Mouse (Mus musculus): Measurements from ENCODE around the gene Zfp618. TPM values are rescaled to one million over a fixed set of nuclear protein-coding genes. Genes with fewer than 3 reads are reported as not detected.

Gene Zfp618
- polyA plus RNA-seq, 1 experiment from 2014 or later, result 47.1 TPM

GRCm38 (mm10) chr4:63154699-63155098, 189.3 kb downstream of the Zfp618 start, which contains the start of gene Ambp:
Gene Ambp (minus strand): TSS chr4:63154799.
- Histone ChIP-seq H3K4me2 (replicated peaks) (no peak within 1 kb of the TSS), H3K36me3 (no peaks in the 10 kb centered on the region)

GRCm38 (mm10) chr4:63155596-63155995, 190.2 kb downstream of the Zfp618 start:
- Histone ChIP-seq H3K9ac (replicated peaks) (no peak overlapping the region), H3K9me3 (no peaks in the 10 kb centered on the region), H3K4me2 (replicated peaks) (no peak overlapping the region), H3K4me3 (no peak overlapping the region), H3K27ac (replicated peaks) (no peak overlapping the region), H3K4me1 (no peaks in the 10 kb centered on the region), H3K36me3 (no peaks in the 10 kb centered on the region), H3K27me3 (no peaks in the 10 kb centered on the region)
- 60% methylated on average over 2 of the region's 2 CpGs for WGBS
- no peak for ATAC-seq (ENCODE audit: low FRiP score, low read depth)

More at GRCm38 (mm10) chr4:63154699-63155098, 189.3 kb downstream of the Zfp618 start, which contains the start of gene Ambp:
- no peak for ATAC-seq (ENCODE audit: low FRiP score, low read depth)
- WGBS, result 62% methylated on average over 5 of the region's 5 CpGs
- Histone ChIP-seq H3K4me3 (no peak within 1 kb of the TSS), H3K9ac (replicated peaks) (no peak within 1 kb of the TSS), H3K27ac (replicated peaks) (no peak within 1 kb of the TSS), H3K4me1 (no peaks in the 10 kb centered on the region), H3K9me3 (no peaks in the 10 kb centered on the region), H3K27me3 (no peaks in the 10 kb centered on the region)

- no peak overlapping the region for H3K9ac ChIP-seq (replicated peaks)
- no peaks in the 10 kb centered on the region for H3K36me3 ChIP-seq
- H3K4me3 ChIP-seq, result no peak overlapping the region
- no peaks in the 10 kb centered on the region for H3K9me3 ChIP-seq
- H3K4me2 ChIP-seq (replicated peaks), result no peak overlapping the region
- no peaks in the 10 kb centered on the region for H3K27me3 ChIP-seq
- ATAC-seq (ENCODE audit: low FRiP score, low read depth), result no peak
- no peaks in the 10 kb centered on the region for H3K4me1 ChIP-seq
- H3K27ac ChIP-seq (replicated peaks), result no peak overlapping the region
- 67% methylated on average over 8 of the region's 8 CpGs for WGBS
These were observed 191.6 kb downstream of the Zfp618 start for GRCm38 (mm10) chr4:63156726-63157634.

- 94% methylated on average over 7 of the region's 7 CpGs for WGBS
- no peak for ATAC-seq (ENCODE audit: low FRiP score, low read depth)
These were observed 192.8 kb downstream of the Zfp618 start for GRCm38 (mm10) chr4:63158192-63158591.

GRCm38 (mm10) chr4:63158961-63159592, 193.7 kb downstream of the Zfp618 start:
- H3K27me3 ChIP-seq, result no peaks in the 10 kb centered on the region
- ATAC-seq (ENCODE audit: low FRiP score, low read depth), result peak; percentile 90
- H3K4me3 ChIP-seq, result no peak overlapping the region
- H3K9ac ChIP-seq (replicated peaks), result no peak overlapping the region
- no peak overlapping the region for H3K27ac ChIP-seq (replicated peaks)
- no peaks in the 10 kb centered on the region for H3K4me1 ChIP-seq
- H3K36me3 ChIP-seq, result no peaks in the 10 kb centered on the region
- no peaks in the 10 kb centered on the region for H3K9me3 ChIP-seq
- H3K4me2 ChIP-seq (replicated peaks), result no peak overlapping the region
- 13% methylated on average over 5 of the region's 5 CpGs for WGBS

More at GRCm38 (mm10) chr4:63158192-63158591, 192.8 kb downstream of the Zfp618 start:
- no peak overlapping the region for H3K9ac ChIP-seq (replicated peaks)
- H3K27ac ChIP-seq (replicated peaks), result no peak overlapping the region
- H3K9me3 ChIP-seq, result no peaks in the 10 kb centered on the region
- H3K4me3 ChIP-seq, result no peak overlapping the region
- no peak overlapping the region for H3K4me2 ChIP-seq (replicated peaks)
- no peaks in the 10 kb centered on the region for H3K36me3 ChIP-seq
- no peaks in the 10 kb centered on the region for H3K4me1 ChIP-seq
- no peaks in the 10 kb centered on the region for H3K27me3 ChIP-seq

GRCm38 (mm10) chr4:63165636-63166035, 200.3 kb downstream of the Zfp618 start:
- ATAC-seq (ENCODE audit: low FRiP score, low read depth), result no peak
- H3K4me1 ChIP-seq, result no peaks in the 10 kb centered on the region
- no peaks in the 10 kb centered on the region for H3K36me3 ChIP-seq
- no peaks in the 10 kb centered on the region for H3K9me3 ChIP-seq
- no peak overlapping the region for H3K9ac ChIP-seq (replicated peaks)
- 92% methylated on average over 4 of the region's 4 CpGs for WGBS
- H3K4me2 ChIP-seq (replicated peaks), result no peak overlapping the region
- no peak overlapping the region for H3K27ac ChIP-seq (replicated peaks)
- H3K27me3 ChIP-seq, result peaks cover 4% of the 10 kb centered on the region; the same call in 1 of the 2 replicates
- H3K4me3 ChIP-seq, result no peak overlapping the region

- Histone ChIP-seq H3K4me2 (replicated peaks) (no peak overlapping the region), H3K27me3 (peaks cover 9% of the 10 kb centered on the region), H3K4me3 (no peak overlapping the region), H3K4me1 (0 out of 2 replicates have a peak, but pooled peaks cover 2% of the 10 kb centered on the region), H3K9me3 (no peaks in the 10 kb centered on the region), H3K36me3 (no peaks in the 10 kb centered on the region), H3K27ac (replicated peaks) (no peak overlapping the region), H3K9ac (replicated peaks) (no peak overlapping the region)
- ATAC-seq (ENCODE audit: low FRiP score, low read depth), result no peak
- 81% methylated on average over 5 of the region's 5 CpGs for WGBS
These were observed 200.9 kb downstream of the Zfp618 start for GRCm38 (mm10) chr4:63166323-63166722.

GRCm38 (mm10) chr4:63170061-63170460, 204.7 kb downstream of the Zfp618 start:
- H3K4me3 ChIP-seq, result no peak overlapping the region
- WGBS, result 91% methylated on average over 4 of the region's 4 CpGs
- no peaks in the 10 kb centered on the region for H3K9me3 ChIP-seq
- 0 out of 2 replicates have a peak, but pooled peaks cover 2% of the 10 kb centered on the region for H3K4me1 ChIP-seq
- H3K36me3 ChIP-seq, result no peaks in the 10 kb centered on the region
- no peak overlapping the region for H3K27ac ChIP-seq (replicated peaks)
- peaks cover 20% of the 10 kb centered on the region for H3K27me3 ChIP-seq
- H3K9ac ChIP-seq (replicated peaks), result no peak overlapping the region
- no peak for ATAC-seq (ENCODE audit: low FRiP score, low read depth)
- H3K4me2 ChIP-seq (replicated peaks), result no peak overlapping the region

- H3K9ac ChIP-seq (replicated peaks), result no peak overlapping the region
- H3K4me3 ChIP-seq, result no peak overlapping the region
- no peaks in the 10 kb centered on the region for H3K36me3 ChIP-seq
- H3K27ac ChIP-seq (replicated peaks), result no peak overlapping the region
- H3K9me3 ChIP-seq, result no peaks in the 10 kb centered on the region
- H3K27me3 ChIP-seq, result peaks cover 20% of the 10 kb centered on the region
- 51% methylated on average over 24 of the region's 24 CpGs for WGBS
- ATAC-seq (ENCODE audit: low FRiP score, low read depth), result no peak
- 0 out of 2 replicates have a peak, but pooled peaks cover 2% of the 10 kb centered on the region for H3K4me1 ChIP-seq
- no peak overlapping the region for H3K4me2 ChIP-seq (replicated peaks)
These were observed 205.7 kb downstream of the Zfp618 start for GRCm38 (mm10) chr4:63171122-63171521.

GRCm38 (mm10) chr4:63171969-63172685, 206.8 kb downstream of the Zfp618 start, which contains the start of gene Kif12:
Gene Kif12 (minus strand): TSS chr4:63172131.
- Histone ChIP-seq H3K4me2 (replicated peaks) (no peak within 1 kb of the TSS), H3K9me3 (no peaks in the 10 kb centered on the region), H3K4me3 (no peak within 1 kb of the TSS), H3K27ac (replicated peaks) (no peak within 1 kb of the TSS), H3K27me3 (peaks cover 20% of the 10 kb centered on the region), H3K9ac (replicated peaks) (no peak within 1 kb of the TSS), H3K4me1 (0 out of 2 replicates have a peak, but pooled peaks cover 2% of the 10 kb centered on the region), H3K36me3 (no peaks in the 10 kb centered on the region)
- ATAC-seq (ENCODE audit: low FRiP score, low read depth), result no peak
- WGBS, result 87% methylated on average over 4 of the region's 4 CpGs

- H3K36me3 ChIP-seq, result no peaks in the 10 kb centered on the region
- peaks cover under 1% of the 10 kb centered on the region; the same call in 1 of the 2 replicates for H3K4me1 ChIP-seq
- peaks cover 12% of the 10 kb centered on the region; the same call in 1 of the 2 replicates for H3K27me3 ChIP-seq
- no peak overlapping the region for H3K4me3 ChIP-seq
- no peak overlapping the region for H3K9ac ChIP-seq (replicated peaks)
- WGBS, result 11% methylated on average over 5 of the region's 5 CpGs
- no peaks in the 10 kb centered on the region for H3K9me3 ChIP-seq
- H3K27ac ChIP-seq (replicated peaks), result no peak overlapping the region
- ATAC-seq (ENCODE audit: low FRiP score, low read depth), result peak; percentile 86
- H3K4me2 ChIP-seq (replicated peaks), result no peak overlapping the region
These were observed 216.2 kb downstream of the Zfp618 start for GRCm38 (mm10) chr4:63181556-63181955.

All from midbrain, embryonic 12.5 days (tissue).